Mouse (Mus musculus) hindbrain, postnatal 0 days (tissue): ENCODE measurements at regions not wholly inside any gene's neighbourhood (a gene's known extent, or its start where the extent isn't known, plus 50 kb on each side); places are given as distances from the start of the nearest gene placed in this dataset.

ENCODE experiments used
- ATAC-seq: fragments of 200-750 bp; cut with Nextera tagmentation; 2 replicates; pipeline ENCODE4 v1.8.0; 2017; ENCODE audit warnings: mild to moderate bottlenecking, moderate TSS enrichment, moderate library complexity
- DNase-seq: peaks from one replicate; pipeline ENCODE4 v3.0.0-alpha.2; 2015; ENCODE audit warnings: low spot score
- H3K27ac ChIP-seq: fragments of 300-500 bp; sonication (generic); 2 replicates; pipeline ENCODE4 v1.5.1; 2014; ENCODE audit warnings: mild to moderate bottlenecking
- H3K27me3 ChIP-seq: fragments of 300-500 bp; sonication (generic); 2 replicates; pipeline ENCODE4 v1.6.1; 2014; ENCODE audit warnings: low read length, mixed read lengths; ENCODE audit not compliant: insufficient read depth
- H3K36me3 ChIP-seq: fragments of 300-500 bp; sonication (generic); 2 replicates; pipeline ENCODE4 v1.6.1; 2014; ENCODE audit warnings: low read length, mixed read lengths; ENCODE audit not compliant: insufficient read depth
- H3K4me1 ChIP-seq: fragments of 300-500 bp; sonication (generic); 2 replicates; pipeline ENCODE4 v1.6.1; 2014; ENCODE audit warnings: antibody characterized with exemption, low read length, mixed read lengths; ENCODE audit not compliant: insufficient read depth
- H3K4me2 ChIP-seq: fragments of 300-500 bp; sonication (generic); 2 replicates; pipeline ENCODE4 v1.6.1; 2014; ENCODE audit warnings: low read depth, mild to moderate bottlenecking, low read length, moderate library complexity, mixed read lengths
- H3K4me3 ChIP-seq: fragments of 300-500 bp; sonication (generic); 2 replicates; pipeline ENCODE4 v1.5.1; 2014; ENCODE audit warnings: low read length
- H3K9ac ChIP-seq: fragments of 300-500 bp; sonication (generic); replicated peaks from 2 replicates; pipeline ENCODE4 v1.6.1; 2014; ENCODE audit warnings: mild to moderate bottlenecking, low read length, moderate library complexity, mixed read lengths
- H3K9me3 ChIP-seq: fragments of 300-500 bp; sonication (generic); 2 replicates; pipeline ENCODE4 v1.6.1; 2016; ENCODE audit warnings: low read length, mixed read lengths
- CTCF ChIP-seq: IDR thresholded peaks from 2 replicates; pipeline ENCODE4 v1.5.1; 2016; ENCODE audit warnings: antibody characterized with exemption, control low read depth, low read depth
- whole genome bisulfite sequencing: fragments of 180-500 bp; shearing (Covaris S2); extraction: QIAGEN DNeasy Blood & Tissue Kit; methylation state at CpG from one replicate; pipeline ENCODE4 v1.1.7; 2014; 5-methylcytosine and 5-hydroxymethylcytosine counted together

DNA sequence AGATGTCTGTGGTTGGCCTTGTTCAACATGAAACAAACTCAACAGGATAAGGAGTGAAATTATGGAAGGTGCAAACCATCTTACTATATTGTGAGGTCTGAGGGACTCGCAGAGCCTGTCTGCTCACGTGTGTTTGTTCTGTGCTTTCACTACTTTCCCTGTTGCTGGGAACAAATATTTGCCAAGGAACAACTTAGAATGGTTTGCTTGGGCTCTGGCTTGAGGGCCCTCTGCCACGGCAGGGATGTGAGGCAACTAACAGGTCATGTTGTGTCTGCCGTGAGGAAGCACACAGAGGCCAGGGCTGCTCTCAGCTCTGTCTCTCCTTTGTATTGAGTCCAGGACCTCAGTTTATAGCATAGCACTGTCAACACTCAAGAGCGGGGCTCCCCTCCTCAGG, 69.4 kb upstream of the Ccdc39 start:
- Histone ChIP-seq H3K9ac (no peak overlapping the region), H3K36me3 (no peaks in the 10 kb centered on the region), H3K4me3 (no peak overlapping the region), H3K27me3 (no peaks in the 10 kb centered on the region), H3K9me3 (no peaks in the 10 kb centered on the region), H3K27ac (no peak overlapping the region), H3K4me1 (no peaks in the 10 kb centered on the region), H3K4me2 (no peak overlapping the region)
- 87% methylated on average over 5 of the region's 5 CpGs for WGBS
- DNase-seq (no peak), ATAC-seq (no peak)
- TF ChIP-seq CTCF: no peak

DNA sequence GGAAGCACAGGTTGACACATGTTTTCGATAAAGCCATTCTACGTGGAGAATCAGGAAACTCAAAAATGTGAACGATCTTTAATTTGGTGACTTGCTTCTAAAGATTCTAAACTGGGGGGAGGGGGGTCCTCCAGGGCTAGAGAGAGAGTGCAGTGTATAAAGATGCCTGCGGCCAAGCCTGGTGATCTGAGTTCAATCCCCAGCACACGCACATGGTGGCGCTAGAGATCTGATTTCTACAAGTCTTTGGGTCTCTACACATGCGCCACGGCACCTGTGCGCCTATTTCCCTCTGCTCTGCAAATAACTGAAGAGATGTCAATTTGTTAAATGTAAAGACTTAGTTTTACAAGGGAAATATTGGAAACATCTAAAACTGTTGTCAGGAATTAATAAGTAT, 70.3 kb upstream of the Ccdc39 start:
- no peak for DNase-seq
- WGBS: 67% methylated on average over 9 of the region's 9 CpGs
- Histone ChIP-seq H3K9ac (no peak overlapping the region), H3K27ac (no peak overlapping the region), H3K27me3 (no peaks in the 10 kb centered on the region), H3K4me1 (no peaks in the 10 kb centered on the region), H3K9me3 (no peaks in the 10 kb centered on the region), H3K36me3 (no peaks in the 10 kb centered on the region), H3K4me2 (no peak overlapping the region), H3K4me3 (no peak overlapping the region)
- ATAC-seq: no peak
- TF ChIP-seq CTCF: peak; percentile 34

DNA sequence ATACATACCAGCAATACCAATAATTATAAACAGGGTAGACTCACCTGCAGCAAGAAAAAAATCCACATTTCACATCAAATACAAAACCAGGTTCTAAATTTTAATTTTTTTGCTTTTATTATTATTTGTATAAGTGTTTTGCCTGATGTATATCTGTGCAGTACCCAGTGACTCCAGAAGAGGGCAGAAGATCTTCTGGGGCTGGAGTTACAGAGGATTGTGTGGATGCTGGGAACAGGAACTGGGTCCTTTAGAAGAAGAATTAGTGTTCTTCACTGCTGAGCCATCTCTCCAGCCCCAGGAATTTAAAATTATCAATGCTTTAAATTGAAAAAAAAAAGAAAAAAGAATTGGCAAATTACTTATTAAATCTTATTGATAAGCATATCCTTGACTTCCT, 71.7 kb upstream of the Ccdc39 start:
- Histone ChIP-seq H3K36me3 (no peaks in the 10 kb centered on the region), H3K4me2 (no peak overlapping the region), H3K4me1 (no peaks in the 10 kb centered on the region), H3K27ac (no peak overlapping the region), H3K9ac (no peak overlapping the region), H3K9me3 (no peaks in the 10 kb centered on the region), H3K4me3 (no peak overlapping the region), H3K27me3 (no peaks in the 10 kb centered on the region)
- DNase-seq: no peak
- no peak for ATAC-seq
- 0 out of 2 replicates have a peak, but pooled peaks have one; percentile 5 for TF ChIP-seq CTCF

DNA sequence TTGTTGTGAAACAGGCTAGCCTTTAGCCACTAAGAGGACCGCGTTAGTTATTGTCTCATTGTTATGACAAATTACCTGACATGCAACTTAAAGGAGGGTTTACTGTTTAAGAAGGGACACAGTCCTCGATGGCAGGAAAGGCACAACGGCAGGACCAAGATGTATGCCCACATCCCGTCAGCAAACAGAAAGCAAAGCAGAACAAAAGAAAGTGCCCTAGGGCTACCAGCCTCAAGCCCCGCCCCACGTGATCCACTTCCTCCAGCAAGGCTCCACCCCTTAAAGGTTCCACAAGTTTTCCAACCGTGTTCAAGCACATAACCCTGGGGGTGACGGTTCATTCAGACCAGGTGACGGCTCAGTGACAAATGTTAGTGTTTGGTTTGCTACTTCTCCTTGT, 72.2 kb upstream of the Ccdc39 start:
- no peaks in the 10 kb centered on the region for H3K36me3 ChIP-seq
- no peak overlapping the region for H3K9ac ChIP-seq
- no peak overlapping the region for H3K4me2 ChIP-seq
- ATAC-seq (no peak), DNase-seq (no peak)
- no peak for TF ChIP-seq CTCF
- no peaks in the 10 kb centered on the region for H3K27me3 ChIP-seq
- no peak overlapping the region for H3K27ac ChIP-seq
- no peaks in the 10 kb centered on the region for H3K9me3 ChIP-seq
- 66% methylated on average over 10 of the region's 10 CpGs for WGBS
- no peak overlapping the region for H3K4me3 ChIP-seq
- no peaks in the 10 kb centered on the region for H3K4me1 ChIP-seq

DNA sequence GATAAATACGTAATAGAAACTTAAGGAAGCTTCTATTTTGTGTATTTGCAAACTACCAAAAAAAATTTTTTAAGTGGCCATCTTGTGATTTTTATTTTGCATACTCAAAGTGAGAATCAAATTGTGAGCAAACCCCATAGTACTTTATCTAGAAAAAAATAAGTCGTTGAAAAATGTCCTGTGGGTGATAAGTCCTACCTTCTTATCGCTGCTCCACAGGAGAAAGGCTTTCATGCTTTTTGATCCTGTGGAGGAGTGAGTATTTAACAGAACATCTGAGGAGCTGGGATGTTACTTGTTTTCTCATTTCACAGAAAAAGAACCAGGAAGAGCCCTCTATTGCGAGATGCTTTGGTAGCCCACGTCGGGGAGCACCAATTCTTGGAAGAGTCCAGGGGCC, 72.7 kb upstream of the Ccdc39 start:
- ATAC-seq (no peak), DNase-seq (no peak)
- Histone ChIP-seq H3K9ac (no peak overlapping the region), H3K27ac (no peak overlapping the region), H3K36me3 (no peaks in the 10 kb centered on the region), H3K4me3 (no peak overlapping the region), H3K4me2 (no peak overlapping the region), H3K9me3 (no peaks in the 10 kb centered on the region), H3K27me3 (no peaks in the 10 kb centered on the region), H3K4me1 (no peaks in the 10 kb centered on the region)
- WGBS: 93% methylated on average over 6 of the region's 6 CpGs
- TF ChIP-seq CTCF: no peak

DNA sequence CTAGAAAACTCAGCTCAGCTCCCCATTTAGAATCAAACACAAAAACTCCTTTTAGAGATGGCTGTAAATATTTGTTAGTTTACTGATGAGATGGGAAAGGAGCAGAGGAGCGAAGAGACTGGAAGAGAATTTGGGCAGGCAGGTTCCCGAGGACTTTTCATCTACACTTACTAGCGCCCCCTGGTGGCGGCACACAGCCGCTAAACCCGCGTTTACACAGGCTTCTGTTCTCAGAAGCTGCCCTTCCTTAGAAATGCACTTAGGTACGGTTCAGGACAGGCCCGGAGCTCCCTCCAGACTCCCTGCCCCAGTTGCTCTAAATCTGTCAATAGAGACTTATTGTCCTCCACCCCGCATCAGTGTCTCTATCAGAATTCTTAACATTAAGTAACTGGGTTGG, 74.7 kb upstream of the Ccdc39 start:
- no peak overlapping the region for H3K4me3 ChIP-seq
- no peaks in the 10 kb centered on the region for H3K4me1 ChIP-seq
- DNase-seq (peak; percentile 87), ATAC-seq (no peak)
- no peaks in the 10 kb centered on the region for H3K36me3 ChIP-seq
- H3K27ac ChIP-seq: no peak overlapping the region
- H3K4me2 ChIP-seq: no peak overlapping the region
- H3K9me3 ChIP-seq: no peaks in the 10 kb centered on the region
- H3K9ac ChIP-seq: no peak overlapping the region
- no peaks in the 10 kb centered on the region for H3K27me3 ChIP-seq
- TF ChIP-seq CTCF: peak; percentile 81
- WGBS: 11% methylated on average over 10 of the region's 10 CpGs

DNA sequence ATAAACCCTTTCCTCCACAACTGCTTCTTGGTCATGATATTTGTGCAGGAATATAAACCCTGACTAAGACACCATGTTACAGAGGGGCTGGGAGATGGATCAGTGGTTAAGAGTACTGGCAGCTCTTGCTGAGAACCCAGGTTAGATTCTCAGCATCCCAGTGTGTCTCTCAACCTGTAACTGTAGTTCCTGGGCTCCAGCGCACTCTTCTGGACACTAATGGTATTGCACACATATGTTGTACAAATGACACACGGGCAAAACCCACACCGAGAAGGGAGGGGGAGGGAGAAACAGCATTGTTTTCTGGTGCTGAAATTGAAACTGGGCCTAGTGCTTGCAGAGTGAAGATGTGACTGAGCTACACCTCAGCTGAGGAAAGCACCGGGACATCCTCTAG, 81.0 kb upstream of the Ccdc39 start:
- no peak overlapping the region for H3K4me2 ChIP-seq
- no peaks in the 10 kb centered on the region for H3K4me1 ChIP-seq
- no peak overlapping the region for H3K9ac ChIP-seq
- DNase-seq (no peak), ATAC-seq (no peak)
- 83% methylated on average over 4 of the region's 4 CpGs for WGBS
- no peak overlapping the region for H3K4me3 ChIP-seq
- H3K27me3 ChIP-seq: no peaks in the 10 kb centered on the region
- TF ChIP-seq CTCF: peak; percentile 36
- no peaks in the 10 kb centered on the region for H3K9me3 ChIP-seq
- no peak overlapping the region for H3K27ac ChIP-seq
- H3K36me3 ChIP-seq: no peaks in the 10 kb centered on the region

DNA sequence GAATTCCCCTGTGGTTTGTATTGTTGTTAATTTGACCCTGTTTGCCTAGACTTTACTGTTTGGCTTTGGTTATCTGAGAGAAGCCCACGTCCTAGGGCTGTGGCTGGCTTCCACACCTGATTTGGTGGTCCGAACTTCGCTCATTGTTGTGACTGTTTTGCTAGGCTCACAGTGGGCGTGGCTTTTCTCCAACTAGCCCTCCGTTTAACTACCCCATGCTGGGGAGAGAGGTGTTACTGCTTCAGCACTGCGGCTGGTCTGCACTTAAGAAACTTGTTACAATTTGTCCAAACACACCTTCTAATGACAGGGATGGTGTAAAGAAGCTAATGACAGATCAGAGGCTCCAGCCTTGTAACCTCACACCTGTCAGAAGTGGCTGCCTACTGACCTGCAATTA, 64.7 kb upstream of the Fxr1 start:
- WGBS: 1% methylated on average over 6 of the region's 6 CpGs
- no peaks in the 10 kb centered on the region for H3K36me3 ChIP-seq
- ATAC-seq (no peak), DNase-seq (no peak)
- H3K9me3 ChIP-seq: no peaks in the 10 kb centered on the region
- H3K4me1 ChIP-seq: no peaks in the 10 kb centered on the region; the same call in 1 of the 2 replicates
- H3K4me2 ChIP-seq: no peak overlapping the region
- H3K4me3 ChIP-seq: no peak overlapping the region
- H3K27me3 ChIP-seq: peaks cover 13% of the 10 kb centered on the region; the same call in 1 of the 2 replicates
- no peak for TF ChIP-seq CTCF
- H3K27ac ChIP-seq: no peak overlapping the region
- H3K9ac ChIP-seq: no peak overlapping the region
